Mouse (Mus musculus): ENCODE measurements around the gene Smg9. TPM values are rescaled to one million over a fixed set of nuclear protein-coding genes. Genes with fewer than 3 reads are reported as not detected.
A peak's percentile ranks its signal among the peaks of the same experiment; 100 is the strongest.

The Smg9 gene
- polyA plus RNA-seq, 1 experiment, result 66.2 TPM

DNA sequence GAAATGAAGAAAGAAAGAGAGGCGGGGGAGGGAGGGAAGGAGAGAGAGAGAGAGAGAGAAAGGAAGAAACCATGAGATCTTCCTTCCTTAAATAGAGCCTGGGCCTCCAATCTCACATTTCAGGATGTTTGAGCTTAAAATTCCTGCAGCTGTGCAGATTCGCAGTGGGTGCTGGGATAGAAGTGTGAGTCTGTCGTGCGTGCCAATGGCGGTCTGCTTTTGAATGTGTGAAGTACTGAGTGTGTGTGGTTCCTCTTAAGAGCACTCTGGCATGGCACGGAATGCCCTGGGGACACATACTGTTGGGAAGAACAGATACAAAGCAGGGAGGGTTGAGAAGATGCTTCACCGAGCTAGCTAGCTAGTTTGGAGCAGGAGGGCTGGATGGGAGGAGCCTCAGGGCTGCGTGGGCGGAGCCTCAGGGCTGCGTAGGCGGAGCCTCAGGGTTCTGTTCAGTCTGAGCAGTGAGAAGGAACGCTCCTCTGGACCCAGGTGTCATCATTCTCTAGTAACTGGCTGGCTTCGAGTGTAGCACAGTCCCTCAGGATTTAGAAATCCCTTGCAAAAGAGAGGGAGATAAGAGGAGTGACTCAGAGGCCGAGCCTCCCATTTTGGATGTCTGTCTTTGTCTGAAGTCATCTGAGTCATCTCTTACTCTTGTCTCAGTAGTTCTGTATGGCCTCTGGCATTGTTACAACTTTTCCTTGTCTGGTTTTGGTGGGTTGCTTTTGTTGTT lies 49.5 kb downstream of the Smg9 start:
- TF ChIP-seq POLR2A (IDR thresholded peaks at IDR 0.05; ENCODE audit: borderline replicate concordance, extremely low read depth, insufficient read depth, insufficient read length, poor library complexity, severe bottlenecking), result no peak
- DNase-seq (ENCODE audit: low read depth), result no peak

- TF ChIP-seq POLR2A (IDR thresholded peaks at IDR 0.05; ENCODE audit: borderline replicate concordance, extremely low read depth, insufficient read depth, insufficient read length, poor library complexity, severe bottlenecking), result no peak
- no peak for TF ChIP-seq CTCF (IDR thresholded peaks at IDR 0.05; ENCODE audit: borderline replicate concordance, extremely low read depth, insufficient read depth, insufficient read length)
- DNase-seq (ENCODE audit: low read depth), result no peak
Measured at GRCm38 (mm10) chr7:24450585-24451017, 51.2 kb downstream of the Smg9 start.

- no peak for DNase-seq (ENCODE audit: low read depth)
- TF ChIP-seq POLR2A (IDR thresholded peaks at IDR 0.05; ENCODE audit: borderline replicate concordance, extremely low read depth, insufficient read depth, insufficient read length, poor library complexity, severe bottlenecking), result no peak
- no peak for TF ChIP-seq CTCF (IDR thresholded peaks at IDR 0.05; ENCODE audit: borderline replicate concordance, extremely low read depth, insufficient read depth, insufficient read length)
Measured at GRCm38 (mm10) chr7:24451855-24452311, 52.5 kb downstream of the Smg9 start, which contains the start of gene Irgc1. Gene Irgc1, minus strand, starts transcription at chr7:24452297.

DNA sequence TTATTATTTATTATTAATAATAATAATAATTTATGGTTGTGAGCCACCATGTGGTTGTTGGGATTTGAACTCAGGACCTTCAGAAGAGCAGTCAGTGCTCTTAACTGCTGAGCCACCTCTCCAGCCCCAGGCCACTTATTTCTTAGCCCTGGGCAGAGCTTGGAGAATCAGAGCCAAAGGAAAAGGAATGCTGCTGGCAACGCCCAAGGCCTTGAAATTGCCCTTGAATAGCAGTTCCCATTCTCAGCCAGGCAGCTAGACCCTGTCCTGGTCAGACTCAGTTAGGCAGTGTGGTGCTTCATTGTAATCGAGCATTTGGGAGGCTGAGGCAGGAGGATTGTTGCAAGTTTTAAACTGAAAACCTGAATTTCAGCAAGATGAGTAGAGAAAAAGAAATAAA lies 54.8 kb downstream of the Smg9 start:
- no peak for DNase-seq (ENCODE audit: low read depth)
- TF ChIP-seq CTCF (IDR thresholded peaks at IDR 0.05; ENCODE audit: borderline replicate concordance, extremely low read depth, insufficient read depth, insufficient read length) (no peak), POLR2A (IDR thresholded peaks at IDR 0.05; ENCODE audit: borderline replicate concordance, extremely low read depth, insufficient read depth, insufficient read length, poor library complexity, severe bottlenecking) (no peak)

DNA sequence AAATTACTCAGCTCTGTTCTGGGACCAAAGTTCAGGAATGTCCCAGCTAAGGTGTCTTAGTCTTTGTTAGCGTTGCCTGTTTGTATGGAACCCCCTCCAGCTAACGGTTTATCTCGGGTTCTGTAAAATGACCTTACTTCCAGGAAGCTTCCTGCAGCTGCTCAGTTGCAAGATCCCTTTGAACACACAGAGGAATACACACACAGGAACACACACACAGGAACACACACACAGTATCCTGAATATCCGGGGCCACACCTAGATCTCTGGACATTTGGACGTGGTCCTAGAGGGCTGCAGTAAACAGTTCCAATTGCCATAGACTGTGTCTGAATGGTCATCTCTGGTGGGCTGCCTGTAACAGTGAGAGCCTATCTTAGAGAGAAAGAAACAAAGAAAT lies 56.3 kb downstream of the Smg9 start:
- no peak for DNase-seq (ENCODE audit: low read depth)
- TF ChIP-seq POLR2A (IDR thresholded peaks at IDR 0.05; ENCODE audit: borderline replicate concordance, extremely low read depth, insufficient read depth, insufficient read length, poor library complexity, severe bottlenecking) (no peak), CTCF (IDR thresholded peaks at IDR 0.05; ENCODE audit: borderline replicate concordance, extremely low read depth, insufficient read depth, insufficient read length) (no peak)

- no peak for DNase-seq (ENCODE audit: low read depth)
- TF ChIP-seq POLR2A (IDR thresholded peaks at IDR 0.05; ENCODE audit: borderline replicate concordance, extremely low read depth, insufficient read depth, insufficient read length, poor library complexity, severe bottlenecking), result no peak
Measured at GRCm38 (mm10) chr7:24457726-24458370, 58.4 kb downstream of the Smg9 start.

DNA sequence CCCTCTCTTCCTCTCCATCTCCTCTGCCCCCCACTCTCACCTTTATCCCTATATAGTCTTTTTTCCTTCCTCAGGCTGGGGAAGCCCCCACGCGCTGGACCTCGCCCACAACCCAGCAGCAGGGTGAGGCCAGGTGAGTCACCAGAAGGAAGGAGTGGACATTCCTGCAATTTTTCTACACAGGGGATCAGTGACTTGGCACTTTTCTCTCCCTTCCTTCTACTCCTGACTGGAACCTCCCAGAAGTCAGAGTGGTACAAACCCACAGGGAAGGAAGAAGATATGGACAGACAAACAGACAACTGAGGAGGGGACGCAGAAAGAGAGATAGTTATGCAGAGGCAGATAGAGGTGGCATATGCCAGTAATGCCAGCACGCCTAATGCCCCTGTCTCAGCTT lies 60.0 kb downstream of the Smg9 start:
- DNase-seq (ENCODE audit: low read depth), result no peak
- TF ChIP-seq POLR2A (IDR thresholded peaks at IDR 0.05; ENCODE audit: borderline replicate concordance, extremely low read depth, insufficient read depth, insufficient read length, poor library complexity, severe bottlenecking) (no peak), CTCF (IDR thresholded peaks at IDR 0.05; ENCODE audit: borderline replicate concordance, extremely low read depth, insufficient read depth, insufficient read length) (no peak)

DNA sequence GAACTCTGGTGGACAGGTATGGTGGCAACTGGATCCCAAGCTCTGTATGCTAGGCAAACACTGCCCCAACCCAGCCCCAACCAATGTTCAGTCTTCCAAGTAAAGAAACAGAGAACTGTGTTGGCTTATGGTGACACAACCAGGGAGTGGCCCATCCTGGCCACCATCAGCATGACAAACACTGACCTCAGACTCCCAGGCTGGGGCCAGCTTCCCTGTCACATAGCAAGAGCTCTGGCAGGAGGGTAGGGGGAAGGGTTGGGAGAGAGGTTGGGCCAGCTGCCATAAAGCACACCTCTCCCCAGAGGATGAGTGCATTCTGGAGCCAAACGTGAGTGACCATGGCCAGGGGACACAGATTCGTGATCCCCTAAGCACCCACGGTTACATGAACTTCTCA lies 60.4 kb downstream of the Smg9 start:
- TF ChIP-seq POLR2A (IDR thresholded peaks at IDR 0.05; ENCODE audit: borderline replicate concordance, extremely low read depth, insufficient read depth, insufficient read length, poor library complexity, severe bottlenecking), result no peak
- TF ChIP-seq CTCF (IDR thresholded peaks at IDR 0.05; ENCODE audit: borderline replicate concordance, extremely low read depth, insufficient read depth, insufficient read length), result no peak
- no peak for DNase-seq (ENCODE audit: low read depth)

- no peak for DNase-seq (ENCODE audit: low read depth)
- TF ChIP-seq POLR2A (IDR thresholded peaks at IDR 0.05; ENCODE audit: borderline replicate concordance, extremely low read depth, insufficient read depth, insufficient read length, poor library complexity, severe bottlenecking) (no peak), CTCF (IDR thresholded peaks at IDR 0.05; ENCODE audit: borderline replicate concordance, extremely low read depth, insufficient read depth, insufficient read length) (no peak)
Measured at GRCm38 (mm10) chr7:24461376-24462051, 62.1 kb downstream of the Smg9 start.

DNA sequence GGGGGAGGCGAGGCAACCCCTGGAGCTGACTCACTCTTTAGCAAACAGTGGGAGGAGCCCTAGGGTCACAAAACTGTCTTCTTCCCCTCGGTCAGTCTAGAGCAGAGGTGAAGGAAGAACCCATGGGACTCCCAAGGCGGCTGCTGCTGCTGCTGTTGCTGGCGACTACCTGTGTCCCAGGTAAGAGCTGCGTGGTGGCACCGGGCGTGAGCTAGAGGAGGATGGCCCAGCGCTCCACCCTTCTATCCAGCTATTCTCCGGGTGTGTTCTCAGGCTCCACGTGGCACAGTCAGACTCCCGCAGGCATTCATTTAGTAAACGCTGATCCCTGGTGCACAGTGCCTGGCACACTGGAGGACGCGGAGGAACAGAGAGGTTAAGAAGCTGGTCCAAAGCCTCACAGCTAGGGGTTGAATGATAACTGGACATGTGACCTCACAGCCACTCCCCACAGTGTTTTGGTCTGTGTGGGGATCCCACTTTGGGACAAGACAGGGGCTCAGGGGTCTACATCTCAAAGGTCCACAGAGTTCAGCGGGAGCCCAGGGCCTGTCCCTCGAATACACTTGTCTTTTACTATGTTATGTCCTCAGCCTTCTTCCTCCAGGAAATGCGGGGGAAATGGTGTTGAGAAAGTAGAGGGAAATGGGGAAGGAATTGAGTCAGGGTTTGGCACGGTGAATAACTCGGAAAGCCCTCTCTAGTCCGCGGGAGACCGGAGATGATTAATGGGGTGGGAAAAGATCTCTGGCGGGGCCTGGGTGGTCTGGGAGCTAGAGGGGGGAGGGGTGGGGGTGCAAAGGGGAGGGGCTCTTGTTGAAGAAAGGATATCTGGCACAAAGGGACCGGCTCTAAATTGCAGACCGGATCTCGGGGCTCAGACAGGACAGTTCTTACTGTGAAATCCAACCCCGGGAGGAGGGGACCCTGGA lies 63.2 kb downstream of the Smg9 start, which contains the start of gene Plaur:
Gene Plaur, plus strand, starts transcription at position 97 of the 932 bp plus-strand sequence.
- TF ChIP-seq POLR2A (IDR thresholded peaks at IDR 0.05; ENCODE audit: borderline replicate concordance, extremely low read depth, insufficient read depth, insufficient read length, poor library complexity, severe bottlenecking) (no peak), CTCF (IDR thresholded peaks at IDR 0.05; ENCODE audit: borderline replicate concordance, extremely low read depth, insufficient read depth, insufficient read length) (no peak)
- peak; percentile 13 for DNase-seq (ENCODE audit: low read depth)

- no peak for DNase-seq (ENCODE audit: low read depth)
- no peak for TF ChIP-seq POLR2A (IDR thresholded peaks at IDR 0.05; ENCODE audit: borderline replicate concordance, extremely low read depth, insufficient read depth, insufficient read length, poor library complexity, severe bottlenecking)
- no peak for TF ChIP-seq CTCF (IDR thresholded peaks at IDR 0.05; ENCODE audit: borderline replicate concordance, extremely low read depth, insufficient read depth, insufficient read length)
Measured at GRCm38 (mm10) chr7:24466835-24467234, 67.4 kb downstream of the Smg9 start.
